Mouse (Mus musculus) 3134 (cell line): ENCODE measurements around the gene Slc35f3.
A peak's percentile ranks its signal among the peaks of the same experiment; 100 is the strongest.
"Not testable (repeated sequence)": the region's sequence is repeated elsewhere in the genome, so short reads cannot be mapped to it uniquely, and the experiment has no call there.

ENCODE experiments used
- DNase-seq: peaks from one replicate; pipeline ENCODE4 v3.0.0-alpha.2; 2011; ENCODE audit warnings: low spot score; ENCODE audit not compliant: insufficient read length; ENCODE audit errors: extremely low read depth

The Slc35f3 gene

GRCm38 (mm10) chr8:126395917-126396316 lies 97.6 kb downstream of the Slc35f3 start:
- no peak for DNase-seq

GRCm38 (mm10) chr8:126398349-126398748 lies 100.0 kb downstream of the Slc35f3 start:
- no peak for DNase-seq

GRCm38 (mm10) chr8:126404550-126404949 lies 106.2 kb downstream of the Slc35f3 start:
- DNase-seq: not testable (repeated sequence)

GRCm38 (mm10) chr8:126405030-126405429 lies 106.7 kb downstream of the Slc35f3 start:
- no peak for DNase-seq

- DNase-seq: no peak
Measured at GRCm38 (mm10) chr8:126420834-126421233, 122.5 kb downstream of the Slc35f3 start.

GRCm38 (mm10) chr8:126422174-126422919 lies 124.0 kb downstream of the Slc35f3 start, which contains the start of gene Coa6:
Coa6 (plus strand) TSS chr8:126422515.
- DNase-seq: peak; percentile 94

- DNase-seq: no peak
Measured at GRCm38 (mm10) chr8:126422920-126423300, 124.6 kb downstream of the Slc35f3 start.

GRCm38 (mm10) chr8:126424163-126424562 lies 125.8 kb downstream of the Slc35f3 start:
- no peak for DNase-seq

GRCm38 (mm10) chr8:126424946-126425345 lies 126.6 kb downstream of the Slc35f3 start:
- no peak for DNase-seq

- no peak for DNase-seq
Measured at GRCm38 (mm10) chr8:126429635-126430034, 131.3 kb downstream of the Slc35f3 start.

- no peak for DNase-seq
Measured at GRCm38 (mm10) chr8:126433827-126434226, 135.5 kb downstream of the Slc35f3 start.

GRCm38 (mm10) chr8:126438937-126439336 lies 140.6 kb downstream of the Slc35f3 start:
- DNase-seq: no peak
